Mouse (Mus musculus) CH12.LX (cell line): ENCODE data around the gene Vmn1r14. TPM values are rescaled to one million over a fixed set of nuclear protein-coding genes. Genes with fewer than 3 reads are reported as not detected.

ENCODE experiments used
- DNase-seq: peaks from one replicate; pipeline ENCODE4 v3.0.0-alpha.2; 2013; ENCODE audit errors: extremely low read depth
- H3K27ac ChIP-seq: 2 replicates; pipeline ENCODE4 v1.5.1; 2012; ENCODE audit warnings: low read depth, mild to moderate bottlenecking, control low read depth, moderate library complexity; ENCODE audit not compliant: insufficient read depth
- H3K27me3 ChIP-seq: replicated peaks from 2 replicates; pipeline ENCODE3; 2012; ENCODE audit warnings: inconsistent platforms
- H3K36me3 ChIP-seq, 2 experiments: replicated peaks in 1 of 2; 2 replicates each; pipeline versions ENCODE3 to v1.6.1; 2012; ENCODE audit warnings: inconsistent platforms in 1 of 2, low read length in 1 of 2, mild to moderate bottlenecking in 1 of 2, mixed read lengths in 1 of 2, moderate library complexity in 1 of 2; ENCODE audit not compliant: control insufficient read depth in 1 of 2, insufficient read depth in 1 of 2
- H3K4me1 ChIP-seq, 2 experiments: 2 replicates each; pipeline ENCODE4 v1.6.1; 2012; ENCODE audit warnings: inconsistent platforms in 1 of 2, moderate library complexity in 1 of 2; ENCODE audit not compliant: insufficient read depth in 2 of 2, control insufficient read depth in 1 of 2
- H3K4me2 ChIP-seq: 2 replicates; pipeline ENCODE4 v1.6.1; 2012; ENCODE audit warnings: low read depth, mild to moderate bottlenecking, control low read depth; ENCODE audit not compliant: poor library complexity, insufficient read depth, severe bottlenecking
- H3K4me3 ChIP-seq, 3 experiments: fragments of 150-350 bp in 1 of 3; sonication (generic) in 1 of 3; replicated peaks in 1 of 3; 2 replicates each; pipeline versions ENCODE3 to v1.5.1; 2011 to 2012; ENCODE audit warnings: low read depth in 2 of 3, low read length in 2 of 3, mild to moderate bottlenecking in 2 of 3, moderate library complexity in 2 of 3, control low read depth in 1 of 3, improper control_type of control experiment in 1 of 3, inconsistent platforms in 1 of 3, mixed read lengths in 1 of 3; ENCODE audit not compliant: poor library complexity in 1 of 3
- H3K79me2 ChIP-seq: replicated peaks from 2 replicates; pipeline ENCODE4 v1.6.1; 2012; ENCODE audit warnings: mild to moderate bottlenecking, moderate library complexity; ENCODE audit not compliant: control insufficient read depth, poor library complexity, insufficient read depth, severe bottlenecking; ENCODE audit errors: extremely low read depth
- H3K9ac ChIP-seq: 2 replicates; pipeline ENCODE4 v1.6.1; 2012; ENCODE audit warnings: low read depth, mild to moderate bottlenecking, control low read depth, moderate library complexity; ENCODE audit not compliant: insufficient read depth
- H3K9me3 ChIP-seq: replicated peaks from 2 replicates; pipeline ENCODE3; 2012; ENCODE audit warnings: low read length, inconsistent platforms, mixed read lengths
- CHD1 ChIP-seq: IDR thresholded peaks from 2 replicates; pipeline ENCODE4 v1.6.1; 2012; ENCODE audit warnings: low read depth, low read length, improper control_type of control experiment, inconsistent platforms
- CHD2 ChIP-seq: IDR thresholded peaks from 2 replicates; pipeline ENCODE4 v1.6.1; 2011; ENCODE audit warnings: low read length, improper control_type of control experiment
- CTCF ChIP-seq, 2 experiments: IDR thresholded peaks in 1 of 2; conservative IDR thresholded peaks in 1 of 2; 2 replicates each; pipeline ENCODE4 v1.5.1; 2011 to 2012; ENCODE audit warnings: low read depth in 2 of 2, low read length in 2 of 2, improper control_type of control experiment in 1 of 2, inconsistent platforms in 1 of 2, mild to moderate bottlenecking in 1 of 2, moderate library complexity in 1 of 2
- E2F4 ChIP-seq: IDR thresholded peaks from 2 replicates; pipeline ENCODE4 v1.6.1; 2011; ENCODE audit warnings: low read depth, low read length, improper control_type of control experiment; ENCODE audit not compliant: insufficient replicate concordance
- ELF1 ChIP-seq: IDR thresholded peaks from 2 replicates; pipeline ENCODE4 v1.6.1; 2014; ENCODE audit warnings: low read depth, mild to moderate bottlenecking, inconsistent platforms, low read length, improper control_type of control experiment
- EP300 ChIP-seq: IDR thresholded peaks from 2 replicates; pipeline ENCODE4 v1.6.1; 2011; ENCODE audit warnings: low read length, improper control_type of control experiment
- ETS1 ChIP-seq: conservative IDR thresholded peaks from 2 replicates; pipeline ENCODE4 v1.6.1; 2012; ENCODE audit warnings: low read depth, mild to moderate bottlenecking, inconsistent platforms, low read length, improper control_type of control experiment, moderate library complexity
- GABPA ChIP-seq: IDR thresholded peaks from 2 replicates; pipeline ENCODE4 v1.6.1; 2012; ENCODE audit warnings: low read depth, low read length, improper control_type of control experiment, inconsistent platforms; ENCODE audit not compliant: insufficient replicate concordance
- JUND ChIP-seq: conservative IDR thresholded peaks from 2 replicates; pipeline ENCODE4 v1.6.1; 2011; ENCODE audit warnings: low read depth, low read length, improper control_type of control experiment
- KAT2A ChIP-seq: IDR thresholded peaks from 2 replicates; pipeline ENCODE4 v1.6.1; 2012; ENCODE audit warnings: low read length, improper control_type of control experiment, inconsistent platforms; ENCODE audit not compliant: insufficient replicate concordance
- MAX ChIP-seq: IDR thresholded peaks from 2 replicates; pipeline ENCODE4 v1.6.1; 2011; ENCODE audit warnings: low read length, improper control_type of control experiment
- MXI1 ChIP-seq: IDR thresholded peaks from 2 replicates; pipeline ENCODE4 v1.6.1; 2011; ENCODE audit warnings: mild to moderate bottlenecking, low read depth, low read length, improper control_type of control experiment
- NELFE ChIP-seq: IDR thresholded peaks from 2 replicates; pipeline ENCODE4 v1.6.1; 2011; ENCODE audit warnings: low read depth, low read length, improper control_type of control experiment
- POLR2A ChIP-seq: IDR thresholded peaks from 2 replicates; pipeline ENCODE4 v1.6.1; 2011; ENCODE audit warnings: low read depth, mild to moderate bottlenecking, improper control_type of control experiment, low read length
- POLR2AphosphoS2 ChIP-seq: IDR thresholded peaks from 2 replicates; pipeline ENCODE4 v1.6.1; 2011; ENCODE audit warnings: low read depth, low read length, improper control_type of control experiment
- RAD21 ChIP-seq: IDR thresholded peaks from 2 replicates; pipeline ENCODE4 v1.6.1; 2011; ENCODE audit warnings: low read depth, mild to moderate bottlenecking, low read length, improper control_type of control experiment, moderate library complexity
- RCOR1 ChIP-seq: conservative IDR thresholded peaks from 2 replicates; pipeline ENCODE4 v1.6.1; 2012; ENCODE audit warnings: low read depth, mild to moderate bottlenecking, inconsistent platforms, low read length, improper control_type of control experiment
- SIN3A ChIP-seq: IDR thresholded peaks from 2 replicates; pipeline ENCODE4 v1.6.1; 2012; ENCODE audit warnings: low read length, improper control_type of control experiment, inconsistent platforms
- SMC3 ChIP-seq: IDR thresholded peaks from 2 replicates; pipeline ENCODE4 v1.6.1; 2011; ENCODE audit warnings: low read depth, low read length, improper control_type of control experiment
- TBP ChIP-seq: conservative IDR thresholded peaks from 2 replicates; pipeline ENCODE4 v1.6.1; 2011; ENCODE audit warnings: low read depth, low read length, improper control_type of control experiment
- TCF12 ChIP-seq: IDR thresholded peaks from 2 replicates; pipeline ENCODE4 v1.6.1; 2014; ENCODE audit warnings: low read depth, mild to moderate bottlenecking, inconsistent platforms, low read length, improper control_type of control experiment
- UBTF ChIP-seq: IDR thresholded peaks from 2 replicates; pipeline ENCODE4 v1.6.1; 2012; ENCODE audit warnings: low read depth, mild to moderate bottlenecking, inconsistent platforms, low read length, improper control_type of control experiment, moderate library complexity
- USF2 ChIP-seq: conservative IDR thresholded peaks from 2 replicates; pipeline ENCODE4 v1.6.1; 2011; ENCODE audit warnings: low read depth, low read length, improper control_type of control experiment
- ZC3H11A ChIP-seq: IDR thresholded peaks from 2 replicates; pipeline ENCODE4 v1.6.1; 2012; ENCODE audit warnings: low read depth, mild to moderate bottlenecking, inconsistent platforms, low read length, improper control_type of control experiment
- dilution Hi-C: fragments of 300-500 bp; cut with MboI; formaldehyde crosslinking; loops from 2 replicates; pipeline ENCODE4 v1.14.3; 2020; ENCODE audit warnings: low sequenced_read_pairs; ENCODE audit not compliant: extremely low pct_unique_long_range_greater_than_20kb, extremely low pct_ligation_motif_present
- in situ Hi-C: fragments of 300-500 bp; cut with MboI; formaldehyde crosslinking; loops from 3 replicates; pipeline ENCODE4 v1.14.3; 2019; ENCODE audit warnings: low sequenced_read_pairs, low pct_ligation_motif_present, low pct_unique_long_range_greater_than_20kb, mixed read lengths
- polyA plus RNA-seq: library from polyadenylated mRNA; unstranded; fragments of >175 nt; gene quantifications from 2 replicates; pipeline ENCODE4 v1.2.1, GENCODE M21; 2012; ENCODE audit warnings: low read depth; ENCODE audit not compliant: insufficient read length
- total RNA-seq, 2 experiments: library from RNA; depleted of rRNA; stranded (reverse); fragments of 300-350 nt in 1 of 2; fragments of >200 nt in 1 of 2; gene quantifications; 2 replicates each; pipeline ENCODE4 v1.2.3; 2012 to 2014

Vmn1r14 gene
- total and polyA plus RNA-seq, 3 experiments, result not detected

- TF ChIP-seq CTCF (conservative IDR thresholded peaks at IDR 0.05 in 1 of 2, IDR thresholded peaks at IDR 0.05 in 1 of 2; ENCODE audit: low read depth in 2 of 2, low read length in 2 of 2) (no peak), EP300 (no peak), E2F4 (no peak), ETS1 (no peak), POLR2A (no peak), MXI1 (no peak), MAX (no peak), POLR2AphosphoS2 (no peak), RAD21 (no peak), KAT2A (no peak), CHD2 (no peak), ELF1 (no peak), NELFE (no peak), SMC3 (no peak), TCF12 (no peak), USF2 (no peak)
- dilution Hi-C loops (no loop called here), in situ Hi-C loops (no loop called here)
- H3K27ac ChIP-seq, result no peak overlapping the region
- no peaks in the 10 kb centered on the region for H3K36me3 ChIP-seq
- DNase-seq, result no peak
- no peak overlapping the region for H3K4me3 ChIP-seq
- no peak overlapping the region for H3K9ac ChIP-seq
- H3K4me2 ChIP-seq, result no peak overlapping the region
- no peaks in the 10 kb centered on the region for H3K79me2 ChIP-seq
- H3K27me3 ChIP-seq, result no peaks in the 10 kb centered on the region
- no peaks in the 10 kb centered on the region for H3K4me1 ChIP-seq
- H3K9me3 ChIP-seq, result no peaks in the 10 kb centered on the region
These were observed 29.5 kb downstream of the Vmn1r14 start for GRCm38 (mm10) chr6:57260990-57261389.

GRCm38 (mm10) chr6:57271881-57272280, 40.4 kb downstream of the Vmn1r14 start:
- dilution Hi-C loops (no loop called here), in situ Hi-C loops (no loop called here)
- Histone ChIP-seq H3K9me3 (no peaks in the 10 kb centered on the region), H3K27ac (no peak overlapping the region), H3K4me2 (no peak overlapping the region), H3K79me2 (no peaks in the 10 kb centered on the region), H3K4me3 (no peak overlapping the region), H3K27me3 (no peaks in the 10 kb centered on the region), H3K4me1 (no peaks in the 10 kb centered on the region), H3K36me3 (no peaks in the 10 kb centered on the region), H3K9ac (no peak overlapping the region)
- no peak for DNase-seq
- TF ChIP-seq TBP (no peak), RCOR1 (no peak), NELFE (no peak), UBTF (no peak), GABPA (no peak), SMC3 (no peak), TCF12 (no peak), SIN3A (no peak), USF2 (no peak), CHD1 (no peak), CTCF (conservative IDR thresholded peaks at IDR 0.05 in 1 of 2, IDR thresholded peaks at IDR 0.05 in 1 of 2; ENCODE audit: low read depth in 2 of 2, low read length in 2 of 2) (no peak), ZC3H11A (no peak), EP300 (no peak), MAX (no peak), JUND (no peak), E2F4 (no peak), KAT2A (no peak), MXI1 (no peak)
